Mouse (Mus musculus): ENCODE results near the gene Fmc1. TPM values are rescaled to one million over a fixed set of nuclear protein-coding genes. Genes with fewer than 3 reads are reported as not detected.
"Not testable (repeated sequence)": the region's sequence is repeated elsewhere in the genome, so short reads cannot be mapped to it uniquely, and the experiment has no call there.

The Fmc1 gene
- total RNA-seq (2021): 100 to 1,000 TPM; 164 to 207 TPM

GRCm38 (mm10) chr6:38533428-38534405 lies at the start of gene Fmc1:
Gene Fmc1, plus strand, starts transcription at chr6:38533502.
- DNase-seq: peak; percentile 97

GRCm38 (mm10) chr6:38492550-38492949 lies 40.8 kb upstream of the Fmc1 start:
- DNase-seq: peak; percentile 63

- no peak for DNase-seq
These were observed 37.7 kb upstream of the Fmc1 start for GRCm38 (mm10) chr6:38495641-38496040.

GRCm38 (mm10) chr6:38512096-38512495 lies 21.2 kb upstream of the Fmc1 start:
- DNase-seq: no peak

- no peak for DNase-seq
These were observed 20.5 kb upstream of the Fmc1 start for GRCm38 (mm10) chr6:38512830-38513229.

- DNase-seq: no peak
These were observed 18.1 kb upstream of the Fmc1 start for GRCm38 (mm10) chr6:38515201-38515600.

GRCm38 (mm10) chr6:38523851-38524250 lies 9.5 kb upstream of the Fmc1 start:
- no peak for DNase-seq

GRCm38 (mm10) chr6:38531211-38531820 lies 2.0 kb upstream of the Fmc1 start:
- DNase-seq: peak; percentile 18

- DNase-seq: peak; percentile 48
These were observed 542 bp upstream of the Fmc1 start for GRCm38 (mm10) chr6:38532500-38533420.

- peak; percentile 100 for DNase-seq
These were observed 1.5 kb downstream of the Fmc1 start for GRCm38 (mm10) chr6:38534640-38535365.

GRCm38 (mm10) chr6:38535366-38535690 lies 2.0 kb downstream of the Fmc1 start:
- no peak for DNase-seq

GRCm38 (mm10) chr6:38535788-38536187 lies 2.5 kb downstream of the Fmc1 start:
- DNase-seq: no peak

GRCm38 (mm10) chr6:38544141-38544540 lies 10.8 kb downstream of the Fmc1 start:
- DNase-seq: not testable (repeated sequence)

- not testable (repeated sequence) for DNase-seq
These were observed 13.7 kb downstream of the Fmc1 start for GRCm38 (mm10) chr6:38547005-38547404.

- no peak for DNase-seq
These were observed 14.4 kb downstream of the Fmc1 start for GRCm38 (mm10) chr6:38547707-38548106.

- not testable (repeated sequence) for DNase-seq
These were observed 15.3 kb downstream of the Fmc1 start for GRCm38 (mm10) chr6:38548595-38548994.

GRCm38 (mm10) chr6:38549840-38550239 lies 16.5 kb downstream of the Fmc1 start:
- DNase-seq: not testable (repeated sequence)

GRCm38 (mm10) chr6:38550250-38551061 lies 17.2 kb downstream of the Fmc1 start:
- peak; percentile 80 for DNase-seq

GRCm38 (mm10) chr6:38551062-38551988 lies 18.0 kb downstream of the Fmc1 start, which contains the start of gene Luc7l2:
Gene Luc7l2, plus strand, starts transcription at chr6:38551334.
- peak; percentile 98 for DNase-seq
